Mouse (Mus musculus): ENCODE results near the gene Itgb7.

DNA sequence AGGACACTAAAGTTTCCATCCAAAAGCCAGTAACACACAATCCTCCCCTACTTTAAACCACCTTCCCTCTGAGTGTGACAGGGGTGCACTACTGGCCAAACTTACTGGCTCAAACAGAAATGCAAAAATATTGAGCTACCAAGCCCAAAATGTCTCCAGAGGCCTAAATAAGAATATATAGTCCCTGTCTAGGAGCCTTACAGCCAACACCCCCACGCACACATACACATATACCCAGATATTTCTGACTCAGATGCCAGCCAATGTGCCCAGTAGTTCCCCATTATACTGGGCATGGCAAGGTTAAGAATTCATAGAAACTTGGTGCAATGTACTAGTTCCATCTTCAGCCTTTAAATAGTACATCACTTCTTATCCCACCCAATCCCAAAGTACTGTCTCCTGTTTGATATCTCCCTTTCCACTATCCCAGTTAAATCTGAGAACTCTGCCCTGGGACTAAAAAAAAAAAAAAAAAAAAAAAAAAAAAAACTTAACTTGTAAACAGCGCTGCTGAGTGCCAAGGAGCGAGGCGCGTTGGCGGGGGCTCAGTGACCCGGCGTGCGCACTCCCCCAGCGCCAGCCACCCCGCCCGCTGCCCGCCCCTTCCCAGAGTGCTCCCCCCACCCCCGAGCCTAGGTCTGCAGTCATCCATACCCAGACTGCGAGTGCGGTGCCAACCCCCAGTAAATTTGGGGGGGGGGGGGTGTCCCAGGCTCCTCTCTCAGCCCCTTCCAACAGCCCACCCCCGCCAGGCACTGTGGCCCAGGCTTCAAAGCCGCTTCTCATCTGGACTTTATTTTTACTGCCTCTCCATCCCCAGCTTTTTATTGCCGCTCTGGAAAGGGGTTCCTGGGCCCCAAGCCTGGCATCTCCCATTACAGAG lies 12.8 kb upstream of the Itgb7 start:
- TF ChIP-seq CTCF (IDR thresholded peaks at IDR 0.05; ENCODE audit: low read depth, low read length) (no peak), POLR2A (IDR thresholded peaks at IDR 0.05; ENCODE audit: extremely low read depth, insufficient read depth, low read length) (no peak)
